Mouse (Mus musculus): ENCODE measurements around the gene Celf1. TPM values are rescaled to one million over a fixed set of nuclear protein-coding genes. Genes with fewer than 3 reads are reported as not detected.

Gene Celf1
- polyA plus RNA-seq, 2 experiments, result 52.2 to 70.3 TPM

- Histone ChIP-seq H3K4me3 (replicated peaks; ENCODE audit: low read length) (no peak overlapping the region), H3K27ac (replicated peaks; ENCODE audit: low read depth, low read length) (no peak overlapping the region), H3K27me3 (ENCODE audit: control insufficient read depth, insufficient read depth, low read length) (no peaks in the 10 kb centered on the region), H3K4me1 (ENCODE audit: control insufficient read depth, insufficient read depth, low read length) (peaks cover 9% of the 10 kb centered on the region), H3K36me3 (ENCODE audit: control insufficient read depth, insufficient read depth, low read length) (peaks cover 81% of the 10 kb centered on the region), H3K4me2 (replicated peaks; ENCODE audit: low read depth, low read length, severe bottlenecking) (no peak overlapping the region), H3K9ac (ENCODE audit: low read depth, low read length, severe bottlenecking) (no peak overlapping the region), H3K9me3 (ENCODE audit: control insufficient read depth, low read length) (no peaks in the 10 kb centered on the region)
- no peak for ATAC-seq (ENCODE audit: low FRiP score, low read depth)
- no peak for TF ChIP-seq POLR2A (IDR thresholded peaks at IDR 0.05; ENCODE audit: borderline replicate concordance, extremely low read depth, insufficient read depth, insufficient read length)
- no peak for DNase-seq (ENCODE audit: low spot score)
- WGBS, result 89% methylated on average over 5 of the region's 5 CpGs
Observed at GRCm38 (mm10) chr2:91058435-91058834, 118.3 kb downstream of the Celf1 start.

GRCm38 (mm10) chr2:91059376-91059775 lies 119.2 kb downstream of the Celf1 start:
- Histone ChIP-seq H3K27me3 (ENCODE audit: control insufficient read depth, insufficient read depth, low read length) (no peaks in the 10 kb centered on the region), H3K4me2 (replicated peaks; ENCODE audit: low read depth, low read length, severe bottlenecking) (no peak overlapping the region), H3K4me3 (replicated peaks; ENCODE audit: low read length) (no peak overlapping the region), H3K36me3 (ENCODE audit: control insufficient read depth, insufficient read depth, low read length) (peaks cover 90% of the 10 kb centered on the region), H3K9ac (ENCODE audit: low read depth, low read length, severe bottlenecking) (no peak overlapping the region), H3K27ac (replicated peaks; ENCODE audit: low read depth, low read length) (0 out of 2 replicates have a peak overlapping the region, but pooled peaks have one; percentile 13), H3K4me1 (ENCODE audit: control insufficient read depth, insufficient read depth, low read length) (peaks cover 9% of the 10 kb centered on the region), H3K9me3 (ENCODE audit: control insufficient read depth, low read length) (no peaks in the 10 kb centered on the region)
- DNase-seq (ENCODE audit: low spot score) (no peak), ATAC-seq (ENCODE audit: low FRiP score, low read depth) (no peak)
- 98% methylated on average over 2 of the region's 2 CpGs for WGBS
- no peak for TF ChIP-seq POLR2A (IDR thresholded peaks at IDR 0.05; ENCODE audit: borderline replicate concordance, extremely low read depth, insufficient read depth, insufficient read length)

- TF ChIP-seq POLR2A (IDR thresholded peaks at IDR 0.05; ENCODE audit: borderline replicate concordance, extremely low read depth, insufficient read depth, insufficient read length), result no peak
- no peaks in the 10 kb centered on the region for H3K4me1 ChIP-seq (ENCODE audit: control insufficient read depth, insufficient read depth, low read length)
- no peaks in the 10 kb centered on the region for H3K9me3 ChIP-seq (ENCODE audit: control insufficient read depth, low read length)
- no peak overlapping the region for H3K9ac ChIP-seq (ENCODE audit: low read depth, low read length, severe bottlenecking)
- no peaks in the 10 kb centered on the region for H3K27me3 ChIP-seq (ENCODE audit: control insufficient read depth, insufficient read depth, low read length)
- peak; percentile 58 for ATAC-seq (ENCODE audit: low FRiP score, low read depth)
- 79% methylated on average over 10 of the region's 10 CpGs for WGBS
- H3K4me3 ChIP-seq (replicated peaks; ENCODE audit: low read length), result no peak overlapping the region
- H3K4me2 ChIP-seq (replicated peaks; ENCODE audit: low read depth, low read length, severe bottlenecking), result no peak overlapping the region
- peaks cover 90% of the 10 kb centered on the region for H3K36me3 ChIP-seq (ENCODE audit: control insufficient read depth, insufficient read depth, low read length)
- no peak overlapping the region for H3K27ac ChIP-seq (replicated peaks; ENCODE audit: low read depth, low read length)
- peak; percentile 46 for DNase-seq (ENCODE audit: low spot score)
Observed at GRCm38 (mm10) chr2:91060544-91061355, 120.6 kb downstream of the Celf1 start.

GRCm38 (mm10) chr2:91061849-91062481 lies 121.8 kb downstream of the Celf1 start:
- ATAC-seq (ENCODE audit: low FRiP score, low read depth) (peak; percentile 32), DNase-seq (ENCODE audit: low spot score) (peak; percentile 80)
- H3K27me3 ChIP-seq (ENCODE audit: control insufficient read depth, insufficient read depth, low read length), result no peaks in the 10 kb centered on the region
- H3K27ac ChIP-seq (replicated peaks; ENCODE audit: low read depth, low read length), result peak overlapping the region; percentile 33; the same call in 1 of the 2 replicates
- no peaks in the 10 kb centered on the region for H3K4me1 ChIP-seq (ENCODE audit: control insufficient read depth, insufficient read depth, low read length)
- WGBS, result 78% methylated on average over 6 of the region's 6 CpGs
- no peak overlapping the region for H3K4me2 ChIP-seq (replicated peaks; ENCODE audit: low read depth, low read length, severe bottlenecking)
- no peak for TF ChIP-seq POLR2A (IDR thresholded peaks at IDR 0.05; ENCODE audit: borderline replicate concordance, extremely low read depth, insufficient read depth, insufficient read length)
- H3K36me3 ChIP-seq (ENCODE audit: control insufficient read depth, insufficient read depth, low read length), result peaks cover 85% of the 10 kb centered on the region
- no peak overlapping the region for H3K9ac ChIP-seq (ENCODE audit: low read depth, low read length, severe bottlenecking)
- H3K4me3 ChIP-seq (replicated peaks; ENCODE audit: low read length), result no peak overlapping the region
- no peaks in the 10 kb centered on the region for H3K9me3 ChIP-seq (ENCODE audit: control insufficient read depth, low read length)

GRCm38 (mm10) chr2:91062779-91063606 lies 122.8 kb downstream of the Celf1 start:
- no peak for ATAC-seq (ENCODE audit: low FRiP score, low read depth)
- Histone ChIP-seq H3K27ac (replicated peaks; ENCODE audit: low read depth, low read length) (peak overlapping the region; percentile 33), H3K9me3 (ENCODE audit: control insufficient read depth, low read length) (no peaks in the 10 kb centered on the region), H3K4me1 (ENCODE audit: control insufficient read depth, insufficient read depth, low read length) (no peaks in the 10 kb centered on the region), H3K36me3 (ENCODE audit: control insufficient read depth, insufficient read depth, low read length) (peaks cover 82% of the 10 kb centered on the region), H3K4me2 (replicated peaks; ENCODE audit: low read depth, low read length, severe bottlenecking) (no peak overlapping the region), H3K4me3 (replicated peaks; ENCODE audit: low read length) (no peak overlapping the region), H3K9ac (ENCODE audit: low read depth, low read length, severe bottlenecking) (no peak overlapping the region), H3K27me3 (ENCODE audit: control insufficient read depth, insufficient read depth, low read length) (no peaks in the 10 kb centered on the region)
- no peak for DNase-seq (ENCODE audit: low spot score)
- WGBS, result 93% methylated on average over 16 of the region's 16 CpGs
- no peak for TF ChIP-seq POLR2A (IDR thresholded peaks at IDR 0.05; ENCODE audit: borderline replicate concordance, extremely low read depth, insufficient read depth, insufficient read length)

Measured in limb, embryonic 14.5 days (tissue).